Mouse (Mus musculus) kidney, embryonic 14.5 days (tissue): ENCODE data around the gene Fv1. TPM values are rescaled to one million over a fixed set of nuclear protein-coding genes. Genes with fewer than 3 reads are reported as not detected.

ENCODE experiments used
- ATAC-seq: fragments of 200-750 bp; cut with Nextera tagmentation; 2 replicates; pipeline ENCODE4 v1.8.0; 2017; ENCODE audit warnings: moderate number of reproducible peaks, mild to moderate bottlenecking, moderate TSS enrichment, moderate library complexity; ENCODE audit not compliant: low FRiP score, low TSS enrichment
- H3K27ac ChIP-seq: fragments of 300-500 bp; sonication (generic); 2 replicates; pipeline ENCODE4 v1.5.1; 2014; ENCODE audit warnings: low read depth, mild to moderate bottlenecking, low read length, moderate library complexity, mixed read lengths
- H3K27me3 ChIP-seq: fragments of 300-500 bp; sonication (generic); 2 replicates; pipeline ENCODE4 v1.6.1; 2014; ENCODE audit warnings: mild to moderate bottlenecking, low read length; ENCODE audit not compliant: control insufficient read depth, insufficient read depth
- H3K36me3 ChIP-seq: fragments of 300-500 bp; sonication (generic); 2 replicates; pipeline ENCODE4 v1.6.1; 2014; ENCODE audit warnings: low read length, mixed read lengths; ENCODE audit not compliant: control insufficient read depth, insufficient read depth
- H3K4me1 ChIP-seq: fragments of 300-500 bp; sonication (generic); 2 replicates; pipeline ENCODE4 v1.6.1; 2014; ENCODE audit warnings: low read length, mixed read lengths; ENCODE audit not compliant: control insufficient read depth, insufficient read depth
- H3K4me2 ChIP-seq: fragments of 300-500 bp; sonication (generic); replicated peaks from 2 replicates; pipeline ENCODE4 v1.6.1; 2014; ENCODE audit warnings: low read depth, mild to moderate bottlenecking, low read length
- H3K4me3 ChIP-seq: fragments of 300-500 bp; sonication (generic); 2 replicates; pipeline ENCODE4 v1.5.1; 2014; ENCODE audit warnings: mild to moderate bottlenecking, low read length
- H3K9ac ChIP-seq: fragments of 300-500 bp; sonication (generic); 2 replicates; pipeline ENCODE4 v1.6.1; 2014; ENCODE audit warnings: low read depth, mild to moderate bottlenecking, low read length, moderate library complexity
- H3K9me3 ChIP-seq: fragments of 300-500 bp; sonication (generic); 2 replicates; pipeline ENCODE4 v1.6.1; 2016; ENCODE audit warnings: low read length; ENCODE audit not compliant: control insufficient read depth
- WGBS: fragments of 180-500 bp; shearing (Covaris S2); extraction: QIAGEN DNeasy Blood & Tissue Kit; methylation state at CpG from one replicate; pipeline ENCODE4 v1.1.7; 2014; 5-methylcytosine and 5-hydroxymethylcytosine counted together
- polyA plus RNA-seq: library from polyadenylated mRNA; unstranded; fragments of >200 nt; fragmentation: Nextera tagmentation; extraction: Ambion mirVana; gene quantifications from 2 replicates; pipeline ENCODE4 v1.2.1, GENCODE M21; 2014

Fv1 gene
- polyA plus RNA-seq, 1 experiment from 2014 or later = 11.6 TPM

- peak; percentile 14; the same call in 1 of the 2 replicates for ATAC-seq
These were observed 10.7 kb downstream of the Fv1 start for GRCm38 (mm10) chr4:147879456-147879855.

GRCm38 (mm10) chr4:147879865-147880264 is 11.1 kb downstream of the Fv1 start:
- no peak overlapping the region for H3K4me3 ChIP-seq
- H3K4me2 ChIP-seq = no peak overlapping the region
- no peaks in the 10 kb centered on the region for H3K9me3 ChIP-seq
- no peaks in the 10 kb centered on the region for H3K4me1 ChIP-seq
- H3K36me3 ChIP-seq = peaks cover 79% of the 10 kb centered on the region
- no peak overlapping the region for H3K27ac ChIP-seq
- no peaks in the 10 kb centered on the region for H3K27me3 ChIP-seq
- WGBS = 60% methylated on average over 5 of the region's 5 CpGs
- no peak for ATAC-seq
- no peak overlapping the region for H3K9ac ChIP-seq

More at GRCm38 (mm10) chr4:147879456-147879855, 10.7 kb downstream of the Fv1 start:
- Histone ChIP-seq H3K36me3 (peaks cover 80% of the 10 kb centered on the region), H3K4me1 (no peaks in the 10 kb centered on the region), H3K9ac (no peak overlapping the region), H3K27ac (no peak overlapping the region), H3K4me3 (no peak overlapping the region), H3K9me3 (no peaks in the 10 kb centered on the region), H3K27me3 (no peaks in the 10 kb centered on the region), H3K4me2 (no peak overlapping the region)
- WGBS = 66% methylated on average over 2 of the region's 2 CpGs

GRCm38 (mm10) chr4:147881792-147882191 is 13.0 kb downstream of the Fv1 start:
- Histone ChIP-seq H3K36me3 (peaks cover 84% of the 10 kb centered on the region), H3K9ac (no peak overlapping the region), H3K9me3 (no peaks in the 10 kb centered on the region), H3K4me2 (no peak overlapping the region), H3K27ac (no peak overlapping the region), H3K4me3 (no peak overlapping the region), H3K27me3 (no peaks in the 10 kb centered on the region), H3K4me1 (no peaks in the 10 kb centered on the region)
- ATAC-seq = no peak
- WGBS = 96% methylated on average over 7 of the region's 7 CpGs

- H3K36me3 ChIP-seq = peaks cover 88% of the 10 kb centered on the region
- 85% methylated on average over 6 of the region's 6 CpGs for WGBS
- H3K27me3 ChIP-seq = no peaks in the 10 kb centered on the region
- no peaks in the 10 kb centered on the region for H3K4me1 ChIP-seq
- H3K9ac ChIP-seq = no peak overlapping the region
- ATAC-seq = no peak
- H3K4me2 ChIP-seq = no peak overlapping the region
- no peaks in the 10 kb centered on the region for H3K9me3 ChIP-seq
- no peak overlapping the region for H3K27ac ChIP-seq
- H3K4me3 ChIP-seq = no peak overlapping the region
These were observed 14.3 kb downstream of the Fv1 start for GRCm38 (mm10) chr4:147883041-147883440.

- no peaks in the 10 kb centered on the region for H3K4me1 ChIP-seq
- no peak for ATAC-seq
- no peak overlapping the region for H3K4me3 ChIP-seq
- 96% methylated on average over 3 of the region's 3 CpGs for WGBS
- H3K36me3 ChIP-seq = peaks cover 85% of the 10 kb centered on the region
- H3K27me3 ChIP-seq = no peaks in the 10 kb centered on the region
- H3K9ac ChIP-seq = no peak overlapping the region
- H3K27ac ChIP-seq = no peak overlapping the region
- H3K4me2 ChIP-seq = no peak overlapping the region
- H3K9me3 ChIP-seq = no peaks in the 10 kb centered on the region
These were observed 15.4 kb downstream of the Fv1 start for GRCm38 (mm10) chr4:147884138-147884537.

GRCm38 (mm10) chr4:147886158-147886557 is 17.4 kb downstream of the Fv1 start:
- no peaks in the 10 kb centered on the region for H3K9me3 ChIP-seq
- WGBS = 82% methylated on average over 12 of the region's 12 CpGs
- H3K4me1 ChIP-seq = no peaks in the 10 kb centered on the region
- no peak; the same call in 1 of the 2 replicates for ATAC-seq
- H3K4me3 ChIP-seq = no peak overlapping the region
- H3K36me3 ChIP-seq = peaks cover 90% of the 10 kb centered on the region
- no peak overlapping the region for H3K4me2 ChIP-seq
- no peak overlapping the region for H3K9ac ChIP-seq
- no peak overlapping the region for H3K27ac ChIP-seq
- no peaks in the 10 kb centered on the region for H3K27me3 ChIP-seq

- no peak overlapping the region for H3K9ac ChIP-seq
- no peaks in the 10 kb centered on the region for H3K4me1 ChIP-seq
- 94% methylated on average over 7 of the region's 7 CpGs for WGBS
- no peak overlapping the region for H3K27ac ChIP-seq
- no peaks in the 10 kb centered on the region for H3K27me3 ChIP-seq
- H3K9me3 ChIP-seq = no peaks in the 10 kb centered on the region
- H3K36me3 ChIP-seq = peaks cover 86% of the 10 kb centered on the region
- no peak overlapping the region for H3K4me2 ChIP-seq
- ATAC-seq = no peak
- no peak overlapping the region for H3K4me3 ChIP-seq
These were observed 18.5 kb downstream of the Fv1 start for GRCm38 (mm10) chr4:147887277-147887676.

- Histone ChIP-seq H3K9ac (no peak overlapping the region), H3K4me2 (no peak overlapping the region), H3K27ac (no peak overlapping the region), H3K27me3 (no peaks in the 10 kb centered on the region), H3K4me3 (no peak overlapping the region), H3K4me1 (no peaks in the 10 kb centered on the region), H3K36me3 (peaks cover 82% of the 10 kb centered on the region), H3K9me3 (no peaks in the 10 kb centered on the region)
- ATAC-seq = no peak
- 92% methylated on average over 4 of the region's 4 CpGs for WGBS
These were observed 19.5 kb downstream of the Fv1 start for GRCm38 (mm10) chr4:147888237-147888636.

- ATAC-seq = no peak
- no peaks in the 10 kb centered on the region for H3K9me3 ChIP-seq
- no peak overlapping the region for H3K4me3 ChIP-seq
- H3K9ac ChIP-seq = no peak overlapping the region
- H3K4me2 ChIP-seq = no peak overlapping the region
- H3K27me3 ChIP-seq = no peaks in the 10 kb centered on the region
- H3K36me3 ChIP-seq = peaks cover 72% of the 10 kb centered on the region
- 81% methylated on average over 6 of the region's 6 CpGs for WGBS
- H3K4me1 ChIP-seq = no peaks in the 10 kb centered on the region
- H3K27ac ChIP-seq = no peak overlapping the region
These were observed 21.6 kb downstream of the Fv1 start for GRCm38 (mm10) chr4:147890341-147890740.
